Mouse (Mus musculus): ENCODE data around the gene Tnfsf13b. TPM values are rescaled to one million over a fixed set of nuclear protein-coding genes. Genes with fewer than 3 reads are reported as not detected.

Tnfsf13b gene
- polyA plus RNA-seq, 1 experiment from 2014 or later = 1.3 TPM

DNA sequence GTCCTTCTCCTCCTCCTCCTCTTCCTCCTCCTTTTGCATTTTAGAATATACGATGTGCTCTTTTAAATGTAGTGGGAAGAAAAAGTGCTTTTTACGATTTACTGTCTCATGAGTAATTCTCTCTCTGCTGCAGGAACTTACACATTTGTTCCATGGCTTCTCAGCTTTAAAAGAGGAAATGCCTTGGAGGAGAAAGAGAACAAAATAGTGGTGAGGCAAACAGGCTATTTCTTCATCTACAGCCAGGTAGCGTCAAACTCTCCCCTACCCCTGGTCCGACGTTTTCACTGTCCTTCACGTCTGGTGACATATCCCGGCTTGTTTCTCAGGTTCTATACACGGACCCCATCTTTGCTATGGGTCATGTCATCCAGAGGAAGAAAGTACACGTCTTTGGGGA is 24.9 kb downstream of the Tnfsf13b start:
- Histone ChIP-seq H3K27ac (ENCODE audit: low read depth, low read length) (no peak overlapping the region), H3K9ac (replicated peaks; ENCODE audit: low read depth, low read length) (no peak overlapping the region), H3K4me3 (ENCODE audit: low read depth, low read length) (no peak overlapping the region), H3K27me3 (ENCODE audit: control insufficient read depth, insufficient read depth, low read length) (no peaks in the 10 kb centered on the region), H3K4me1 (ENCODE audit: control insufficient read depth, insufficient read depth, low read length) (no peaks in the 10 kb centered on the region), H3K36me3 (ENCODE audit: control insufficient read depth, insufficient read depth, low read length) (no peaks in the 10 kb centered on the region), H3K9me3 (ENCODE audit: control insufficient read depth, low read length) (no peaks in the 10 kb centered on the region), H3K4me2 (ENCODE audit: low read depth, low read length) (no peak overlapping the region)
- ATAC-seq (ENCODE audit: low read depth) = no peak
- WGBS = 85% methylated on average over 9 of the region's 9 CpGs

DNA sequence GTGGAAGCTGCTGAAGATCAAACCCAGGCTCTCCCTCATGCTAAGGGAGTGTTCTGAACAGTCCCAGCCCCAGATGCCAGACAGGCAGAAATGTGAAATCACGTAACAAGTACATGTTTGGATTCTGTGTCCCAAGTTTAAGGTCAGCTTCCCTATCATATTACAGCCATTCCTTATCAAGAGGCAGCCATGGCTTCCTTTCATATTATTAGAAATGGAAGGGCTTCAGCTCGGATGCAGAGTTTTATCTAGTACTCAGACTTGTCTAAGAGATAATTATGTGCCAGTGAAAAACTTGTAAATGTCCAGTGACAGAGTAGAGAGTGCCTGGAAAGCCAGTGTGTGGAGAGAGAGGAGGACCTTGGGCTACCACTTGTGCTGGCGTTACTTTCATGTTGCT is 34.6 kb downstream of the Tnfsf13b start:
- ATAC-seq (ENCODE audit: low read depth) = no peak
- H3K4me3 ChIP-seq (ENCODE audit: low read depth, low read length) = no peak overlapping the region
- H3K4me1 ChIP-seq (ENCODE audit: control insufficient read depth, insufficient read depth, low read length) = no peaks in the 10 kb centered on the region
- H3K36me3 ChIP-seq (ENCODE audit: control insufficient read depth, insufficient read depth, low read length) = no peaks in the 10 kb centered on the region
- no peaks in the 10 kb centered on the region for H3K27me3 ChIP-seq (ENCODE audit: control insufficient read depth, insufficient read depth, low read length)
- WGBS = 80% methylated on average over 3 of the region's 3 CpGs
- H3K27ac ChIP-seq (ENCODE audit: low read depth, low read length) = no peak overlapping the region
- H3K4me2 ChIP-seq (ENCODE audit: low read depth, low read length) = no peak overlapping the region
- no peak overlapping the region for H3K9ac ChIP-seq (replicated peaks; ENCODE audit: low read depth, low read length)
- no peaks in the 10 kb centered on the region for H3K9me3 ChIP-seq (ENCODE audit: control insufficient read depth, low read length)

- H3K9ac ChIP-seq (replicated peaks; ENCODE audit: low read depth, low read length) = no peak overlapping the region
- no peaks in the 10 kb centered on the region for H3K9me3 ChIP-seq (ENCODE audit: control insufficient read depth, low read length)
- 52% methylated on average over 13 of the region's 13 CpGs for WGBS
- no peak overlapping the region for H3K27ac ChIP-seq (ENCODE audit: low read depth, low read length)
- H3K36me3 ChIP-seq (ENCODE audit: control insufficient read depth, insufficient read depth, low read length) = no peaks in the 10 kb centered on the region
- H3K4me2 ChIP-seq (ENCODE audit: low read depth, low read length) = no peak overlapping the region
- no peaks in the 10 kb centered on the region for H3K4me1 ChIP-seq (ENCODE audit: control insufficient read depth, insufficient read depth, low read length)
- no peak overlapping the region for H3K4me3 ChIP-seq (ENCODE audit: low read depth, low read length)
- no peaks in the 10 kb centered on the region for H3K27me3 ChIP-seq (ENCODE audit: control insufficient read depth, insufficient read depth, low read length)
- ATAC-seq (ENCODE audit: low read depth) = peak; percentile 80
Measured at GRCm38 (mm10) chr8:10043842-10044510, 37.7 kb downstream of the Tnfsf13b start.

DNA sequence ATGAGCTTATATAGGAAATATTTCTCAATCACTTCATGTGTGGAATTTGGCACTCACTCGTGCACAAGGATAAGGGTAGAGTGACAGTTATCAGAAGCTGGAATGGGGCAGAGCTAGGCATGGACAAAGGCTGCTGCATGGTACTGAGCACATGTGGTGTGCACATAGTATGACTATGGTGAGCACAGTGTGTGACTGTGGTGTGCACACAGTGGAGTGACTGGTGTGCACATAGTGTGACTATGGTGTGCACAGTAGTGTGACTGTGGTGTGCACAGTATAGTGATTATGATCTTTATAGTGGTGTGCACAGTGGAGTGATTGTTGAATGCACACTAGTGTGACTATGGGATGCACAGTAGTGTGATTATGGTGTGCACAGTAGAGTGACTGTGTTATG is 39.5 kb downstream of the Tnfsf13b start:
- H3K9me3 ChIP-seq (ENCODE audit: control insufficient read depth, low read length) = no peaks in the 10 kb centered on the region
- peak; percentile 38; the same call in 1 of the 2 replicates for ATAC-seq (ENCODE audit: low read depth)
- no peaks in the 10 kb centered on the region for H3K4me1 ChIP-seq (ENCODE audit: control insufficient read depth, insufficient read depth, low read length)
- WGBS = 69% methylated on average over 1 of the region's 1 CpGs
- H3K27me3 ChIP-seq (ENCODE audit: control insufficient read depth, insufficient read depth, low read length) = no peaks in the 10 kb centered on the region
- no peak overlapping the region for H3K4me3 ChIP-seq (ENCODE audit: low read depth, low read length)
- H3K9ac ChIP-seq (replicated peaks; ENCODE audit: low read depth, low read length) = no peak overlapping the region
- no peaks in the 10 kb centered on the region for H3K36me3 ChIP-seq (ENCODE audit: control insufficient read depth, insufficient read depth, low read length)
- no peak overlapping the region for H3K4me2 ChIP-seq (ENCODE audit: low read depth, low read length)
- no peak overlapping the region for H3K27ac ChIP-seq (ENCODE audit: low read depth, low read length)

DNA sequence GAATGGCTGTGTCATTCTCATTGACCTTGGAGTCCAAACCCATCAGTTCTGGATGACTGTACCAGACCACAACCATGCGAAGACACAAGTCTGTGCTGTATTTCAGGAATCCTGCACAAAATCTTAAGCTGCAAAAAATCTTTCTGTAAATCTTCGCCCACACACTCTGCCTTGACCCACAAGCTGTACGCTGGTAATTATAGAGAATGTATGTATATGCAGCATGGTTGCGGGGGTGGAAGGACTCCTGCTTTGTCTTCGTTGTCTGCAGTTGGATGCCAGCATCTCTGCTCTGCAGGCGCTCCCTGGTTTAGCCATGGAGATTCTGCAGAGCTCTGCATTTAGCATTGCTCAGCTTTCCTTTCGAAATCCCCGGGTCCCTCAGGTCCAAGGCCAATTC is 42.9 kb downstream of the Tnfsf13b start:
- no peak overlapping the region for H3K4me3 ChIP-seq (ENCODE audit: low read depth, low read length)
- H3K27me3 ChIP-seq (ENCODE audit: control insufficient read depth, insufficient read depth, low read length) = no peaks in the 10 kb centered on the region
- no peaks in the 10 kb centered on the region for H3K4me1 ChIP-seq (ENCODE audit: control insufficient read depth, insufficient read depth, low read length)
- H3K9ac ChIP-seq (replicated peaks; ENCODE audit: low read depth, low read length) = no peak overlapping the region
- no peak overlapping the region for H3K27ac ChIP-seq (ENCODE audit: low read depth, low read length)
- H3K9me3 ChIP-seq (ENCODE audit: control insufficient read depth, low read length) = no peaks in the 10 kb centered on the region
- WGBS = 74% methylated on average over 8 of the region's 8 CpGs
- H3K4me2 ChIP-seq (ENCODE audit: low read depth, low read length) = no peak overlapping the region
- no peaks in the 10 kb centered on the region for H3K36me3 ChIP-seq (ENCODE audit: control insufficient read depth, insufficient read depth, low read length)
- ATAC-seq (ENCODE audit: low read depth) = no peak

- no peak for ATAC-seq (ENCODE audit: low read depth)
- Histone ChIP-seq H3K27me3 (ENCODE audit: control insufficient read depth, insufficient read depth, low read length) (no peaks in the 10 kb centered on the region), H3K4me2 (ENCODE audit: low read depth, low read length) (no peak overlapping the region), H3K27ac (ENCODE audit: low read depth, low read length) (no peak overlapping the region), H3K4me1 (ENCODE audit: control insufficient read depth, insufficient read depth, low read length) (no peaks in the 10 kb centered on the region), H3K9ac (replicated peaks; ENCODE audit: low read depth, low read length) (no peak overlapping the region), H3K9me3 (ENCODE audit: control insufficient read depth, low read length) (no peaks in the 10 kb centered on the region), H3K4me3 (ENCODE audit: low read depth, low read length) (no peak overlapping the region), H3K36me3 (ENCODE audit: control insufficient read depth, insufficient read depth, low read length) (no peaks in the 10 kb centered on the region)
- WGBS = 70% methylated on average over 3 of the region's 3 CpGs
Measured at GRCm38 (mm10) chr8:10051576-10051975, 45.3 kb downstream of the Tnfsf13b start.

GRCm38 (mm10) chr8:10053571-10053990 is 47.3 kb downstream of the Tnfsf13b start:
- WGBS = 28% methylated on average over 3 of the region's 3 CpGs
- no peak overlapping the region for H3K4me2 ChIP-seq (ENCODE audit: low read depth, low read length)
- H3K4me3 ChIP-seq (ENCODE audit: low read depth, low read length) = no peak overlapping the region
- H3K9me3 ChIP-seq (ENCODE audit: control insufficient read depth, low read length) = no peaks in the 10 kb centered on the region
- H3K27ac ChIP-seq (ENCODE audit: low read depth, low read length) = peak overlapping the region; percentile 44; the same call in 1 of the 2 replicates
- H3K9ac ChIP-seq (replicated peaks; ENCODE audit: low read depth, low read length) = no peak overlapping the region
- H3K4me1 ChIP-seq (ENCODE audit: control insufficient read depth, insufficient read depth, low read length) = no peaks in the 10 kb centered on the region
- peak; percentile 69 for ATAC-seq (ENCODE audit: low read depth)
- H3K27me3 ChIP-seq (ENCODE audit: control insufficient read depth, insufficient read depth, low read length) = no peaks in the 10 kb centered on the region
- H3K36me3 ChIP-seq (ENCODE audit: control insufficient read depth, insufficient read depth, low read length) = no peaks in the 10 kb centered on the region

GRCm38 (mm10) chr8:10061001-10061400 is 54.7 kb downstream of the Tnfsf13b start:
- H3K4me1 ChIP-seq (ENCODE audit: control insufficient read depth, insufficient read depth, low read length) = no peaks in the 10 kb centered on the region
- no peak overlapping the region for H3K27ac ChIP-seq (ENCODE audit: low read depth, low read length)
- H3K36me3 ChIP-seq (ENCODE audit: control insufficient read depth, insufficient read depth, low read length) = no peaks in the 10 kb centered on the region
- H3K9me3 ChIP-seq (ENCODE audit: control insufficient read depth, low read length) = no peaks in the 10 kb centered on the region
- H3K4me3 ChIP-seq (ENCODE audit: low read depth, low read length) = no peak overlapping the region
- H3K4me2 ChIP-seq (ENCODE audit: low read depth, low read length) = no peak overlapping the region
- no peak for ATAC-seq (ENCODE audit: low read depth)
- no peak overlapping the region for H3K9ac ChIP-seq (replicated peaks; ENCODE audit: low read depth, low read length)
- 14% methylated on average over 1 of the region's 1 CpGs for WGBS
- no peaks in the 10 kb centered on the region for H3K27me3 ChIP-seq (ENCODE audit: control insufficient read depth, insufficient read depth, low read length)

GRCm38 (mm10) chr8:10066906-10067305 is 60.6 kb downstream of the Tnfsf13b start:
- Histone ChIP-seq H3K36me3 (ENCODE audit: control insufficient read depth, insufficient read depth, low read length) (no peaks in the 10 kb centered on the region), H3K4me3 (ENCODE audit: low read depth, low read length) (no peak overlapping the region), H3K9ac (replicated peaks; ENCODE audit: low read depth, low read length) (no peak overlapping the region), H3K4me1 (ENCODE audit: control insufficient read depth, insufficient read depth, low read length) (no peaks in the 10 kb centered on the region), H3K4me2 (ENCODE audit: low read depth, low read length) (no peak overlapping the region), H3K27me3 (ENCODE audit: control insufficient read depth, insufficient read depth, low read length) (no peaks in the 10 kb centered on the region), H3K27ac (ENCODE audit: low read depth, low read length) (no peak overlapping the region), H3K9me3 (ENCODE audit: control insufficient read depth, low read length) (no peaks in the 10 kb centered on the region)
- ATAC-seq (ENCODE audit: low read depth) = no peak
- 76% methylated on average over 11 of the region's 11 CpGs for WGBS

Data from neural tube, embryonic 14.5 days (tissue).